Mouse (Mus musculus) neural tube, embryonic 10.5 days (tissue): ENCODE data around the gene Dll4.

Experiments
- DNase-seq: peaks from one replicate; pipeline ENCODE4 v3.0.0-alpha.2; 2017; ENCODE audit warnings: low spot score; ENCODE audit errors: extremely low spot score

Gene Dll4

DNA sequence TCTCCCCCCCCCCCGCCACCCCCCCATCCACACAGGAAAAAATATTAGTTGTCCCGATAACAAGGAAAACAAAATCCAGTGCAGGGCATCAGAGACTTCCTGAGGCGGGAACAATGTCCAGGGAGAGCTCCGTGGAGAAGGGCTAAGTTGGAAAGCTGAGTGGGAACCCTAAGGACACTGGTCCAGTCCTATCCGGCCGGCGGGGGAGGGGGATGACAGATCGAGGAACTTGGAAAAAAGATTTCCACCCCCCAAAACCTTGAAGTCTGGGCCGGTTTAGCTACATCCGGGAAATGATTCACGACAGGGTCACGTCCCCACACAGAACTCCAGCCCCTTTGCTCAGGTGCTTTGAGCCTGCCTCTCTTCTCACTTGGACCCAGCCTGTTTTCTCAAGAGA is 14.0 kb upstream of the Dll4 start:
- DNase-seq: no peak

DNA sequence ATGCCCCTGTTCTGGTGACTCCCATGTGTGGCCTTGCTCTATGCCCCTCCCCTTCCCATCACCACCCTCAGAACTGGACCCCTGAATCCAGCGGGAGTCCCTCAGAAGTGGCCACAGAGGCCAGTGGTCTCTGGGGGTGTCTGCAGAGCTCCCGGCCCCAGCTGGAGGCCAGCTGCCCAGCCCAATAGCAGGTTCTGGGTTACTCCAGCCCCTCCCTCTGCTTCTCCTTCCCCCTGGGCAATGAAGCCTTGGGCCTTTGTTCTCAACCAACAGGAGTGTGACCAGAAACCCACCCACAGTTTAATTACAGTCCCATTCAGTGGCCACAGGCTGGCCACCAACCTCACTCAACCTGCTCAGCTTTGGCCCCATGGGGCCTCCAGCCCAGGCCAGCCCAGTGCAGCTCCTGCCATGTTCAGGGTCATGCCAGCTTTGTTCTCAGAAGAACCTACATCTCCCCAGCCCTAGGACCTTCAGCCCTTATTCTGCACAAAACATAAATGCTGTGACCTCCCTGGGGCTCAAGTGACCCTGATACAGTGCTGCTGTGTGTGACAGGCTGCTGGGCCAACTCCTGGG is 13.1 kb upstream of the Dll4 start:
- no peak for DNase-seq

DNA sequence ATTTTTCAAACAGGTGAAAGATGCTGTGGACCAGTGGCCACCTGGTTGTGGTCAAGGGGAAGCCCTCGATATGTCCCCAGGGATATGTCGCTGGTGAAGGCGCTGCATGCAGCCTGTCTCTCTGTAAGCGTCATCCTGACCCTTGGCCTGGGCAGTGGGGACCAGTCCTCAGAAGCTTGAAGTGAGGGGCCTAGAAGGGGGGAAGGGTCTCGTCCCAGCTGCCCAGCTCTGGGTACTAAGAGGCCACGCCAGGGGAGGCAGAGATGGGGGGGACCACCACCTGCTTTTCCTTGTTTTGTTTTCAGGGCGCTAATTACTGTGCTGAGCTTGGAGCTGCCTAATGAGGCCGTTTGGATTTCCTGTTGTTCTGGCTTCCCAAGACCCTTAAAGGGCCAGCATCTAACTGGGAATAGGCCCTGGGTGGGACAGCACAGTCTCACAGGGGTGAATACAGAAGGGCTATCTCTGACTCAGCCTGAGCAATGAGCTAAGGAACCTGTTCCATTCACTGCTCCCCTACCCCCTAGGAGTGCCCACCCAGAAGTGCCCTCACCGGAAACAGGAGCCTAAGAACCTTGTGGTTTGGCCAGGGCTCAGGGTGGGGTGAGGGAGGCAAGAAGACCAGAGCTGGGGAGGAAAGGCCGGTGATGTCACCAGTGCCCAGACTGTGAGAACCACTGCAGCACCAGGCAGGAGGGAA is 11.7 kb upstream of the Dll4 start:
- DNase-seq: no peak

DNA sequence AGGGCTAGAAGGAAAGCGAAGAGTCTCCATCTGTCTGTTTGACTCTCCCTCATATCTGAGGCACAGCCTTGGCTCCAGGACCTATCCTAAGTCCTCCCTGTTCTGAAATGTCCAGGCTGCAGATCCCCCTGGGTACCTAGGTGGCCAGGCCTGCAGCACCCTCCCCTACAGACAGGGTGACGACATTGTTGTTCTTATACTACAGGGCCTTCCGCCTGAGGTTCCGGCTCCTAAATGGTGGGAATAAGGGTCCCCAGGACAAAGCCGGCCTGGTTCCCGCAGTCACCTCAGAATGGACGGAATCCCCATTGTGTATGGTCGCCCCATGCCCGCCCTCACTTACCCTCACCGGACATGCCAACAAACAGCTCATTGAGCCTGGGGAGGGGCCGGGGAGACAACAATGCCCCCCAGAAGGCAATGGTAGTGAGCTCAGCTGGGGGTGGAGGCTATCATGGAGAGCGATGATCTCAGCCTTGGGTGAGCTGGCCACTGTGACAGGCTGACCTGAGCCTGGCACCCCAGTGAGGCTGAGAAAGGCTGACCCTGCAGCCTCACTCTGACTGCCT is 10.8 kb upstream of the Dll4 start:
- DNase-seq: no peak

DNA sequence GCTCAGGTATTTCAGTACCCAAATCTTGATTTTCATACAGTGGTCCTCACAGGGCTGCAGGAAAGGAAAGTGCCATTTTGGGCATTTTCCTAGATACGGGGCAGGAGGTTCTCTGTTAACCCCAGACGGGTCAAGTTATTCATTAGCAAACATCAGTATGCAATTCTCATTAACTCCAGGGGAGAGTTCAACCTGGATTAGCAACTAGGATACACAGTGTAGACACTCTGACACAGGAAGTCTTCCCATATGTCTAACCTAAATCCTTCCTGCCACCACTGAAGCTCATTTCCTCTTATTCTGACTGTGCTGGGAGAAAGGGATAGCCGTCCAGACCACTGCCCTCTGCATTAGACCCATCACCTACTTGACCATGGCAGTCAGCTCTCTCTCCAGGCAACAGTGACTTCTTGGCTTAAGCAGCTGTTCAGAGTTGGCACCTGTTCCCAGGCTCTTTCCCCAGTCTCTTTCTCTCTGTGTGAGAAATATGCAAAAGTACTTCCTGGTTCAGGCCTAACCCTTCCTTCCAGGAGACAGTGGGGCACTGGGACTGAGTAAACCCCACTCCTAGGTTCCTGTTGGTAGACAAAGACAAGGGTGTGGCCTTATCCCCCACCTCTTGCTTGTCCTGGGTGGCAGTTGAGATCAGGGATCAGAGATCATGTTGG is 7.4 kb upstream of the Dll4 start:
- DNase-seq: no peak

DNA sequence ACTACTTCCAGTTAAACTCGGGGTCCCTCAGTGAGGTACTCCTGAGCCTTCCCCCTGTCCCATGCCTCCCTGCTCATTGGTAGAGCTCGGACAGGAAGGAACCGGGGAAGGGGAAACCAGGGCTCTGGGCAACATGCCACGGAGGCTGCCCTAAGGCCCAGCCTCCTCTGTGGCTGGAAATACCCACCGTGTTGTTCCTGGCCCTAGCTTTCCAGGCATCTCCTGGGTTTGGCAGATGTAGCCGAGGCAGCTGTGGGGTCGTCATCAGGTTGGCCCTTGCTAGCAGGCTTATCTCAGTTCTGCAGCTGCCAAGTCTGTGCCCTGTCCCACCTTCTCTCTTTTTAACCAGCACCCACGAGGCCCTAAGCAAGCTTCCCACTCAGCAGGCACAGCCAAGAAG is 5.0 kb upstream of the Dll4 start:
- DNase-seq: no peak

DNA sequence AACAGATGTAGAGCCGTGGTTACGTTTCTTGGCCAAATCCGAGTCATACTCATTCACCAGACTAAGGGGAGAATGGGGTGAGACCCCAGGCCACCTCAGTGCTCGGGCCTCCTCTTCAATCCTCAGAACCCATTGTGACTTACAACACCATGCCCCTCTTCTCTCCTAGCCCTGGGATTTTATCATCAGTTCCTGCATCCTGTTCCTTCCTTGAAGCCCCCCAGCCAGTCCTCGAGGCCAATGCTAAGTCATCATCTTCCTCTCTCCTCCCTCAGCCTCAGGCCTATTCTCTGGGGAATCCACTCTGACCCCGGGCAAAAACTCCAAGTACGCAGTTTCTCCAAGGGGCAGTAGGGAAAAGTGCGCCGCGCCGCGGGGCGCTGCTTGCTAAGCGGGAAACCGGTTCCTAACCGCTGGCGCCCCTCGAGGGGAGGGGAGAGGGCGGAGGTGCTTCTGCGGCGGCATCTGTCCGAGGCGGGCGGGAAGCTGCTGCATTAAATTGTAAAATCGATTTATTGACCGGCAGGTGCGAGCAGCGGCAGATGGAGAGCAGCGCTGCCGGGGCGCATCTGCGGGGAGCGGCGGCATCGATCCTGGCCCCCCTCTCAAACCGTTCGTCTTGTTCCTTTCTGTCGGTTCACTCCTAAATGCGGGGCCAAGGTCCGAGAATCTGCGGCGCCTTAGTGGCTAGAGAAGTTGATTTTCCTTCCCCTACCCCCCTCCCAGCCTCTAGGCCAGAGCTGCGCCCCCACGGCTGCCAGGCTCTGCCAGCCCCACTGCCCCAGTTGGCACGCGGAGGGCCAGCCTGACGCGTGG is 3.6 kb upstream of the Dll4 start:
- peak; percentile 54 for DNase-seq

DNA sequence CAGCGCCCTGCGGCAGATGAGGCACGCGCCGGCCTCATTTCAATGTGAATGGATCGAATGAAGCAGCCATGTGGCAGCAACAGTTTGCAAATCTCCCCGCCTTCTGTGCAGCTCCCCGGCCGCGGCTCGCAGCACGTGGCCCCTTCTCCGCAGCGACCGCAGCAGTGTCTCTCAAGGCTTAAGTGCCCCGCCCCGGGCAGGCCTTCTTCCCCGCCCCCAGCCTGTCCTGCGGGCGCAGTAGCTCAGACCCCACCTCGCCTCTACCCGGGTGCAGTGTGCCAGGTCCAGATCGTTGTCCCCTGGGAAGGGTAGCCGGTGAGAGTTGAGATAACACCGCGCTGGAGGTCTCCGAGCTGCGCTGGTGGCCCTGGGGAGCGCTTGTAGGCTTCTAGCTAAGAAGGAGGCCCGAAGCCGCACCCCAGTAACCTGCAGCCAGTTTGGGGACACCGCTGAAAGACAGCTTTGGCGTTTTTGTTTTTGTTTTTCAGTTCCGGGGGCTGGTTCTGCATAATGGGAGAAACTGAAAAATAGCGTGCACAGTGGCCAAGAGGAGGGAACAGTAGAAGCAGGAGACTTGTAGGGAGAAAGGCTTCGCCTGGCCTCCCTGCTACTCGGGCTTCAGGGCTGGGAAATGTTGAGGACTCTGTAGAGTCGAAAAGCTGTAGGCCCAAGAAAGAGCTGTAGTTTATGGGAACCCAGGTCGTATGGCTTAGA is 2.8 kb upstream of the Dll4 start:
- peak; percentile 74 for DNase-seq

DNA sequence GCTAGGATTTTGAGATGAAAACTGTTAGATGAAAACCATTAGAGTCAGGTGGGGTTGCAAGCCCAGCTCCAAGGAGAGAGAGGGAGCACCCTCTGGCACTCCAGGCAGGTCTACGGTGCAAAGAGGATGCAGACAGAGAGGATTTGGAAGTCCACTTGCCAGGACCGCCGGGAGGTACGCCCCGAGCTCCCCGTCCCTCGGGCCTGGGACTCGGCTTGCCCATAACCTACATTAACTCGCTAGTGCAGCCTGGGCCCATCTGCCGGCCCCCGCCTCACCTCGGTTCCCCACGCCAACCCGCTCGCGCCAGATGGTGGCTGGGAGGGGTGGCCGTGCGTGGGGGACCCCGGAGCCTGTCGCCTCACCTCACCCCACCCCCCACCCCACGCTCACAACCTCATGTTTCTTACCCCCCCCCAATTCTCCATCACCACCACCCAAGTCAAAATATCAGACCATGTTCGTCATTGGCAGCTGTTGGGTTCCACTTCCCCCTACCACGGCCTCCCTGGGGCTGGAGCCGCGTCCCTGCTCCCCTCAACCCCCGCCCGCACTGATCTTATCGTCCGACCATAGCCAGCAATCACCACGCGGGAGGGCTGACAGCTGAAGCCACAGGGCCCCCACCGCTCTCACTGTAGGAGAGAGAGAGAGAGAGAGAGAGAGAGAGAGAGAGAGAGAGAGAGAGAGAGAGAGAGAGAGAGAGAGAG is 1.6 kb upstream of the Dll4 start:
- DNase-seq: no peak

DNA sequence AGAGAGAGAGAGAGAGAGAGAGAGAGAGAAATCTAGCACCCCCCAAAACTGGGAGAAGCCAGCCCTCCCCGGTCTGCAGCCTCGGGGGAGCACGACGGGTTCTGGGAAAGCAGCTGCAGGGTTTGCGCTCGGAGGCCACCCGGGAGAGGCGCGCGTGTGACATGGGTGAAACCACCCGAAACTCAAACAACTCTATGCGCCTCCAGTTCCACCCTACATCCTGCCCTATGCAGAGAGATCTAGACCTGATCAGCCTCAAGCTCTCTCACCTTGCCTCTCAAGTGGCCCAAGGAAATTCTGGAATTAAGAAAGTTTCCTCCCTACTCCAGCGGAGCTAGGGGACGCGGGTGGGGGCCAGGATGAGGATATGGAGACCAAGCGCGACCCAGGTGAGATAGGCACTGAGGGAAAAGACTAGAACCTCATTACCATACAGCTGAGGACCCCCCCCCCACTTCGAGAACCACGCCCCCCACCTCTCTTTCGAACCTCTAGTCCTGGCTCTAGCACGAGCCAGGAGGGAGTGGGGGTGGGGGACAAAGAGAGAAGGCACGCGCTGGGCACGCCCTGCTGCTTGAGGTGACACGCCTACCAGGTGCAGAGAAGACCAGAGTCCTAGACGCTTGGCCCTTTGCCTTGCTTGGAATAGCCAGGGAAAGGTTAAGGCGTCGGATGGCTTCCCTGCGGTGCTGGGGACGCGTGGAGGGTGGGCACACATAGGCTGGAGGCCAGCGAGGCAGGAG is 837 bp upstream of the Dll4 start:
- no peak for DNase-seq

DNA sequence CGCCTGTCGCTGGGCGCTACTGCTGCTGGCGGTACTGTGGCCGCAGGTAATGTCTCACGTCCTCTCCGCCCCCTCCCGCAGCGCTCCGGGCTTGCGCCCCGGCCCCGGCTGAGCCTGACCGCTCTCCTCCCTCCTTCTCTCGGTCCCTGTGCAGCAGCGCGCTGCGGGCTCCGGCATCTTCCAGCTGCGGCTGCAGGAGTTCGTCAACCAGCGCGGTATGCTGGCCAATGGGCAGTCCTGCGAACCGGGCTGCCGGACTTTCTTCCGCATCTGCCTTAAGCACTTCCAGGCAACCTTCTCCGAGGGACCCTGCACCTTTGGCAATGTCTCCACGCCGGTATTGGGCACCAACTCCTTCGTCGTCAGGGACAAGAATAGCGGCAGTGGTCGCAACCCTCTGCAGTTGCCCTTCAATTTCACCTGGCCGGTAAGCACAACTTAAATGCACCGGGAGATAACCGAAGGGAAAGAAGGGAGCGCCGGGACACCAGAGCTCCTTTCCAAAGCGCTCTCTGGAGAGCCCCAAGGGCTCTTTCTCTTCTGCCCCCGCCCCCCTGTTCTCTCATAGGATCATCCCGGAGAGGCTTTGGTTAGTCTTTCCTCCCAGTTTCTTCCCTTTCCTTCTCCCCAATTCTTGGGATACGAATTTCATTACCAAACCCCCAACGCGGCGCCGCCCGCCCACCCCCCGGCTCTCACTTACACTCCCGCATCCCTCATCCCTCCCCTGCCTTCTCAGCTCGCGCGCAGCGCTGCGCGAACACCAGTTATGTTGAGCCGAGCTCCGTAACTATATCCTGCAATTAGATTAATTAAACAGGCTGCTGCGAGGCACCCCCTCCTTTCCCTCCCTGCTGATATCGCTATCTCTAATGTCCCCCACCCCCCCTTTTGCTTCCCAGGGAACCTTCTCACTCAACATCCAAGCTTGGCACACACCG is 847 bp downstream of the Dll4 start:
- peak; percentile 58 for DNase-seq

DNA sequence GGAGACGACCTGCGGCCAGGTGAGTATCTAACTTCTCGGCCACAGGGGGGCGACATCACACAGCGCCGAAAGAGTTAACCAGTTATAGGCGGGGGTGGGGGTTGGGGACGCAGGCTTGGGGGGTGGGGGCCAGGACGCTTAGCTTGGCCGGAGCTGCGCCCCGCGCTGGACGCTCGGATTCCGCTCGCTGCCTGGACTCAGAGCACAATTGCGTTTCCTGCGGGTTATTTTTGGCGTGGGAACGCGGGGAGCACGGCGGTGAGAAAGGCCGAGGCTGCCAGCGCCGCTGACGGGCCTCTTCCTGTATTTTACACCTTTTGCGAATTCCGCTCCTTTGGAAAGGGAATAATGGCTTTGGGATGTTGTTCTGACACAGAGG is 1.5 kb downstream of the Dll4 start:
- DNase-seq: peak; percentile 51

DNA sequence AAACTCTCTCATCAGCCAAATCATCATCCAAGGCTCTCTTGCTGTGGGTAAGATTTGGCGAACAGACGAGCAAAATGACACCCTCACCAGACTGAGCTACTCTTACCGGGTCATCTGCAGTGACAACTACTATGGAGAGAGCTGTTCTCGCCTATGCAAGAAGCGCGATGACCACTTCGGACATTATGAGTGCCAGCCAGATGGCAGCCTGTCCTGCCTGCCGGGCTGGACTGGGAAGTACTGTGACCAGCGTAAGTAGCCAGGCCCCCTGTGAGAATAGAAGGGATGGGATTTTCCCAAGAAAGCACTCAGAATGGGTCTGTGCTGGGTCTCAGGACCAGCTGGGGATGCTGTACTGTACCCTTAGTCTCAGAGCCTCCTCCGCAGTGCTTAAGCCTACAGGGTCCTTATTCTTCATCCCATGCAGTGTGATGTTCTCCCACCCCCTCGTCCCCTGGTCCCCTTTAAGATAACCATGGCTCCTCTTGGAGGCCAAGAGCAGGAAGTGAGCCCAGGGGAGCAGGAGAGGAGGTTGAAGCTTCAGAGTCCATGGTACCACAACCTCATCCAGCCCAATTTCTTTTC is 2.5 kb downstream of the Dll4 start:
- no peak for DNase-seq

DNA sequence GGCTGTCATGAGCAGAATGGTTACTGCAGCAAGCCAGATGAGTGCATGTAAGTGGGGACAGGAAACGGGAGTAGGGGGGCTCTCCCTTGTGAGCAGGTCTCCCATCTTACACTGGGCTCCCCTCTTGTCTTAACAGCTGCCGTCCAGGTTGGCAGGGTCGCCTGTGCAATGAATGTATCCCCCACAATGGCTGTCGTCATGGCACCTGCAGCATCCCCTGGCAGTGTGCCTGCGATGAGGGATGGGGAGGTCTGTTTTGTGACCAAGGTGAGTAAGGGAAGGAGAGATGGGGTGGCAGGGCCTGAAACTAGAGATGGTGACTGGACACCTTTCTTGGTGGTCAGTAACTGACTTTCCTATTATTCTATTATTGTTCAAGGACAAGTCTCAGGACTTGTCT is 3.0 kb downstream of the Dll4 start:
- DNase-seq: no peak

DNA sequence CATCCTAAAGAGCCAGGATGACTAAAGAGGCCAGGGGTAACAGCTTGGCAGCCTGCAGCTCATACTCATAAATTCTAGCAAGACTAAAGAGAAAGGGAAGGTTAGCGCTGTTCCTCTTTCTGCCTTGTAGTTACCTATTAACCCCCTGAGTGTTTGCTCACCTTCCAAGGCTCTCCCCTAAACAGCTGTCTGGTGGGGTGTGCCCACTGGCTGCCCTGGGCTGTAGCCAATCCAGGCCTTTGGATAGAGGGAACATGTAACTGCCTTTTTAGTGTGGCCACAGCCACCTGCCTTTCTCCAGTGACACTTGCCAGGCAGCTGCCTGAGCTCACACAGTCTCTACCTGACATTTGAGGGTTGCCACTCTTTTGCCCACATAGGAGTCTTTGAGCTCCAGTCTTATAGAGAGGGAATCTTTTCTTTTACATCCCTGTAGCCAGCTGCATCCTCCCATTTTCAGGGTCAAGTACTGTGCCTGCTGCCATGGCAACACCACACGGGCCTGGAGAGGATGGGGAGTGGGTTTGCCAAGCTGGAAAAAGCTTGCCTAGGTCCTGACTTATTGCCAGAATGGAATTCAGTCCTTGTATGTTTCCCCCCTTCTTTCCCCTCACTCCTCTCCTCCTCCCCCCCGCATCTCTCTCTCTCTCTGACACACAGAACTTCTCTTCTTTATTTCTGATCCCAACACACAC is 3.7 kb downstream of the Dll4 start:
- DNase-seq: no peak

DNA sequence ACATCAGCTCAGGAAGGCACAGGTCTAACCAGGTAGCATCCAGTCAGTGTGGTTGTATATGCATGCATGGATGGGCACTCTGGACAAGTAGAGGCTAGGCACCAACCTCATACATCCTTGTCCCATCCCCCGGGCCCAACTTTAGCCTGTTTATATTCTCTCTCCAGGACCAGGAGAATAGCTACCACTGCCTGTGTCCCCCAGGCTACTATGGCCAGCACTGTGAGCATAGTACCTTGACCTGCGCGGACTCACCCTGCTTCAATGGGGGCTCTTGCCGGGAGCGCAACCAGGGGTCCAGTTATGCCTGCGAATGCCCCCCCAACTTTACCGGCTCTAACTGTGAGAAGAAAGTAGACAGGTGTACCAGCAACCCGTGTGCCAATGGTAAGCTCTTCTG is 5.2 kb downstream of the Dll4 start:
- DNase-seq: no peak

DNA sequence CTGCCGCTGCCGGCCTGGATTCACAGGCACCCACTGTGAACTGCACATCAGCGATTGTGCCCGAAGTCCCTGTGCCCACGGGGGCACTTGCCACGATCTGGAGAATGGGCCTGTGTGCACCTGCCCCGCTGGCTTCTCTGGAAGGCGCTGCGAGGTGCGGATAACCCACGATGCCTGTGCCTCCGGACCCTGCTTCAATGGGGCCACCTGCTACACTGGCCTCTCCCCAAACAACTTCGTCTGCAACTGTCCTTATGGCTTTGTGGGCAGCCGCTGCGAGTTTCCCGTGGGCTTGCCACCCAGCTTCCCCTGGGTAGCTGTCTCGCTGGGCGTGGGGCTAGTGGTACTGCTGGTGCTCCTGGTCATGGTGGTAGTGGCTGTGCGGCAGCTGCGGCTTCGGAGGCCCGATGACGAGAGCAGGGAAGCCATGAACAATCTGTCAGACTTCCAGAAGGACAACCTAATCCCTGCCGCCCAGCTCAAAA is 6.6 kb downstream of the Dll4 start:
- no peak for DNase-seq

DNA sequence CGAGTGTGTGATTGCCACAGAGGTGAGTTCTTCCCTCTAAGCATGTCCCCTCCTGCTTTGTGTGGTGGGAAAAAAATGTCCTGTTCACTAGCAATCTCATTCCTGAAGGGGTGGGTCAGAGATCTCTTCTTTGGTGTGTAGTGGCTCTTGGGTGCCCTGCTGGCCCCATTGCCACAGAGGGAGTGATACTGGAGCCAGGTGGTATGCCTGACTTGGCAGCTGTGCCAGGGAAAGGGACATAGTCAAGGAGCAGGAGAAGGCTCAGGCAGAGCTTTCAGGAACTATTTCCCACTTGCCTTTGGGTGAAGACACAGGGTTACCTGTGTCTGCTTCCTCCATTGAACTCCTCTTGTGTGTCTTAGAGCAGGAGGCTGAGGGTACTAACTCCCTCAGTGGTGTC is 8.6 kb downstream of the Dll4 start:
- DNase-seq: no peak
